Mouse (Mus musculus): Measurements from ENCODE around the gene Gm4353. TPM values are rescaled to one million over a fixed set of nuclear protein-coding genes. Genes with fewer than 3 reads are reported as not detected.

The Gm4353 gene
- polyA plus RNA-seq (2014; fragmentation: Illumina TruSeq; extraction: RNeasy Lipid Tissue Mini Kit (QIAGEN cat#74804); ENCODE audit: low read depth, low replicate concordance): 3.7 TPM

DNA sequence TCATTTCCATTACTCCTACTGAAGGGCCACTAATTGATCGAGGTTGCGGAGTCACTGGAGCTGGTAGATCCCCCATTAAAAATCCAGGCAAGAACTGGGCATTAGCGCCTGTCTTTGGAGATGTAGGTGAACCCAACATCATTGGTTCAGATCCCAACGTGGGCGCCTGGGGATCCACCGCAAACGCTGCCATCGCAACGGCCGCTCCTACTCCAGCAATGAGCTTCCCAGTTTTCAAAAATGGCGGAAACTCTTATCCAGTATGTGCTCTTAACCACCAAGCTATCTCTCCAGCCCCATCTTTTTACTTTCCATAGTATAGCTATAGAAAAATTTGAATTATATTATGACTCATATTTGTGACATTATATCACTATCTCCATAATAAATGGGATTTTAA is at the start of gene Gm4353:
Gm4353 (minus strand) TSS at position 270 of the 400 bp plus-strand sequence.

GRCm38 (mm10) chr7:116039196-116039537 is 45.3 kb downstream of the Gm4353 start, which contains the start of gene 1110004F10Rik:
TSS of gene 1110004F10Rik (plus strand) at chr7:116039397.

GRCm38 (mm10) chr7:116038511-116038910 is 45.9 kb downstream of the Gm4353 start, which contains the start of gene Sox6:
TSS of gene Sox6 (minus strand) at chr7:116038796.

Other genes starting within 250 kb of the Gm4353 start
- gene Sox6, start 45.8 kb downstream of the Gm4353 start, polyA plus RNA-seq (2014; fragmentation: Illumina TruSeq; extraction: RNeasy Lipid Tissue Mini Kit (QIAGEN cat#74804); ENCODE audit: low read depth, low replicate concordance): 82.6 TPM
- 117 TPM for gene 1110004F10Rik, start 45.2 kb downstream of the Gm4353 start, polyA plus RNA-seq (2014; fragmentation: Illumina TruSeq; extraction: RNeasy Lipid Tissue Mini Kit (QIAGEN cat#74804); ENCODE audit: low read depth, low replicate concordance)
- gene Plekha7, start 223.7 kb upstream of the Gm4353 start, polyA plus RNA-seq (2014; fragmentation: Illumina TruSeq; extraction: RNeasy Lipid Tissue Mini Kit (QIAGEN cat#74804); ENCODE audit: low read depth, low replicate concordance): 3.6 TPM
- 509 TPM for gene Rps13, start 249.6 kb upstream of the Gm4353 start, polyA plus RNA-seq (2014; fragmentation: Illumina TruSeq; extraction: RNeasy Lipid Tissue Mini Kit (QIAGEN cat#74804); ENCODE audit: low read depth, low replicate concordance)